Mouse (Mus musculus): Measurements from ENCODE around the gene Acadl.

- TF ChIP-seq POLR2A (IDR thresholded peaks at IDR 0.05; ENCODE audit: borderline replicate concordance, extremely low read depth, low read depth, low read length) (no peak), CTCF (IDR thresholded peaks at IDR 0.05; ENCODE audit: insufficient read depth, low read length) (no peak)
These were observed 56.3 kb downstream of the Acadl start for GRCm38 (mm10) chr1:66806821-66807220.

Data from lung, adult 2 months (tissue).